Mouse (Mus musculus) erythroblast, embryonic 14.5 days (primary cell): ENCODE results near the gene Eepd1.

Experiments
- GATA1 ChIP-seq: IDR thresholded peaks from 2 replicates; pipeline ENCODE4 v1.6.1; 2012; ENCODE audit warnings: low read length, inconsistent platforms, mixed read lengths
- TAL1 ChIP-seq: IDR thresholded peaks from 3 replicates; pipeline ENCODE4 v1.6.1; 2012; ENCODE audit warnings: low read length, inconsistent platforms, mixed read lengths

- TF ChIP-seq GATA1 (no peak), TAL1 (no peak)
Measured at GRCm38 (mm10) chr9:25455027-25455426, 26.3 kb upstream of the Eepd1 start.
